Mouse (Mus musculus) adrenal gland (tissue): Measurements from ENCODE around the gene Epm2aip1.

Source experiments
- intact Hi-C: fragments of 180-260 bp; cut with DNase I; formaldehyde crosslinking; loops from one replicate; pipeline ENCODE4 v1.15.1; 2025

The Epm2aip1 gene

GRCm38 (mm10) chr9:111285676-111286075 lies 13.9 kb downstream of the Epm2aip1 start:
- intact Hi-C loops = no loop called here

- intact Hi-C loops = no loop called here
Observed at GRCm38 (mm10) chr9:111286468-111286867, 14.7 kb downstream of the Epm2aip1 start.

GRCm38 (mm10) chr9:111287956-111288355 lies 16.2 kb downstream of the Epm2aip1 start:
- intact Hi-C loops = no loop called here

- intact Hi-C loops = no loop called here
Observed at GRCm38 (mm10) chr9:111289294-111289831, 17.6 kb downstream of the Epm2aip1 start.

- intact Hi-C loops = loop anchor here (1.0 kb wide), 1 partner anchor 23 kb away; no protein-coding TSS in a partner anchor
Observed at GRCm38 (mm10) chr9:111289832-111290339, 18.2 kb downstream of the Epm2aip1 start.

- intact Hi-C loops = loop anchor here (1.0 kb wide), 1 partner anchor 23 kb away; no protein-coding TSS in a partner anchor
Observed at GRCm38 (mm10) chr9:111290539-111291100, 18.9 kb downstream of the Epm2aip1 start.

GRCm38 (mm10) chr9:111293234-111293633 lies 21.5 kb downstream of the Epm2aip1 start:
- intact Hi-C loops = no loop called here

GRCm38 (mm10) chr9:111294911-111295310 lies 23.2 kb downstream of the Epm2aip1 start:
- intact Hi-C loops = no loop called here

GRCm38 (mm10) chr9:111295323-111295722 lies 23.6 kb downstream of the Epm2aip1 start:
- intact Hi-C loops = no loop called here

- intact Hi-C loops = no loop called here
Observed at GRCm38 (mm10) chr9:111296433-111296832, 24.7 kb downstream of the Epm2aip1 start.

- intact Hi-C loops = no loop called here
Observed at GRCm38 (mm10) chr9:111298606-111299005, 26.9 kb downstream of the Epm2aip1 start.

GRCm38 (mm10) chr9:111302196-111302831 lies 30.6 kb downstream of the Epm2aip1 start:
- intact Hi-C loops = no loop called here

GRCm38 (mm10) chr9:111304036-111304435 lies 32.3 kb downstream of the Epm2aip1 start:
- intact Hi-C loops = no loop called here

GRCm38 (mm10) chr9:111306142-111306541 lies 34.4 kb downstream of the Epm2aip1 start:
- intact Hi-C loops = no loop called here

GRCm38 (mm10) chr9:111311031-111311842 lies 39.5 kb downstream of the Epm2aip1 start, which contains the start of gene Trank1:
Gene Trank1, plus strand, starts transcription at chr9:111311739.
- intact Hi-C loops = no loop called here

GRCm38 (mm10) chr9:111311843-111312441 lies 40.2 kb downstream of the Epm2aip1 start:
- intact Hi-C loops = no loop called here

- intact Hi-C loops = loop anchor here (1.0 kb wide), 1 partner anchor 22 kb away; no protein-coding TSS in a partner anchor
Observed at GRCm38 (mm10) chr9:111312442-111313141, 40.9 kb downstream of the Epm2aip1 start.

- intact Hi-C loops = loop anchor here (1.0 kb wide), 1 partner anchor 23 kb away; no protein-coding TSS in a partner anchor
Observed at GRCm38 (mm10) chr9:111313299-111313698, 41.6 kb downstream of the Epm2aip1 start.

- intact Hi-C loops = loop anchor here (1.0 kb wide), 1 partner anchor 23 kb away; no protein-coding TSS in a partner anchor
Observed at GRCm38 (mm10) chr9:111313793-111314192, 42.1 kb downstream of the Epm2aip1 start.

- intact Hi-C loops = no loop called here
Observed at GRCm38 (mm10) chr9:111314219-111314618, 42.5 kb downstream of the Epm2aip1 start.
